Mouse (Mus musculus) brain, embryonic 18.5 days (tissue): Measurements from ENCODE around the gene B230118H07Rik.

Experiments
- DNase-seq: peaks from one replicate; pipeline ENCODE4 v3.0.0-alpha.2; 2012; ENCODE audit warnings: low read depth, low spot score

The B230118H07Rik gene

GRCm38 (mm10) chr2:101649114-101649671 is at the start of gene B230118H07Rik, which contains the start of gene Rag1:
Gene B230118H07Rik, minus strand, starts transcription at chr2:101649532.
Gene Rag1, minus strand, starts transcription at chr2:101649501.
- no peak for DNase-seq

DNA sequence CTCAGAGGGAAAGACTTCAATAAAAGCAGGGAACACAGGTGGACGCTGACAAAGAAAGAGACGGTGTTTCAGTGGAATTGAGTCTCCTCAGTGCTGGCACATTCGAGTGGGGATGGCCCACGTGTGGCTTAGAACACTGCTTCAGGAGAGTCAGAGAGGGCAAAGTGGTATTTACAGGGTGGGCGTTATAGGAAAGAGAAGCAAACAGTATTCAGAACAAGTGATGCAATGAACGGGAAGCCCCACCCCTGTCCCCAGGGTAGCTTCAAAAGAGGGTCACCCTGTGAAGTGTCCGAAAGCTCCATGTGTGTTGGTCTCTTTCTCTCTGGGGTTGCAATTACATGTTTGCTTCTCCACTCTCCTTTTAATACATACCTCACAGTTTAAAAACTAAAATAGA is 46.3 kb upstream of the B230118H07Rik start:
- no peak for DNase-seq

DNA sequence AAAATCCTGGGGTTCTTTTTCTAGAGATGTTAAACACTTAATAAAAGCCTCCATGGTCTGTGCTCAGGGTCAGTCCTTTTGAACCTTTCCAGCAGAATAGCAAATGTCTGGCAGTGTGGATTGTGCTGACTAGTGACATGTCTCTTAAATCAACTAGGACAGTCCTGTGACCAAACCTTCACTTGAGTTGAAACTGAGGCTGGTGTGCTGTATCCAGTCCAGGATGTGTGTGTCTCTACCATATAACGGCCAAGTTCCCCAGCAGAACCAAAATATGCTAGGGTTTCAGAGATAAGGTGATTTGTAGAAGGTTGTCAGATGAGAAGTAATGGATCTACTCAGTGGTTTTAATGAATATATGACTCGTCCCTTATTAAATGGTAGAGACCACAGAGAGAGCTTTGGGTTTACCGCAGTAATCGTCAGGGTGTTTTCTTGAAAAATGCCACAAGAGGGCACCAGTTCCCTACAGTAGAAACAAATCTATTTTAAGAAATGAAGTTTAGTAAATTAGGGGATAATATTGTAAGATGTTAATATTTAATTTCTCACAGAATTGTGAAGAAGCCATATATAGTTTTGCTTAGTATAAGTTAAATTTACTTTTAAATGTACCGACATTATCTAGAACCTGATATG is 44.4 kb upstream of the B230118H07Rik start:
- no peak for DNase-seq

DNA sequence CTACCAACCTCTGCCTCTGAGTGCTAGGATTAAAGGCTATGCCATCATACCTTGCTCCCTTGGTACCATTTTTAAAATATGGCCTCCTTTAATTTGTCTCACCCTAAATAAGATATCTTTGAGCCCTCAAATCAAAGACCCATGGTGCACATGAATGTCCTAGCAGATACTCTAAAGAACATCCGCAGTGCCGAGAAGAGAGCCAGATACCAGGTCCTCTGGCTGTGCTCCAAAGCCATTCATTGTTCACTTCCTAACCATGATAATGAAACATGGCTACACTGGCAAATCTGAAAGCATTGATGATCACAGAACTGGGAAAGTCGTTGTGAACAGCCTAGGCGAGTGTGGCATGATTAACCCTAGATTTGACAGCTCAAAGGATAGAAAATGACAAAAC is 43.7 kb upstream of the B230118H07Rik start:
- DNase-seq, result no peak

GRCm38 (mm10) chr2:101690252-101690827 is 41.0 kb upstream of the B230118H07Rik start:
- DNase-seq, result no peak

- no peak for DNase-seq
These were observed 38.7 kb upstream of the B230118H07Rik start for GRCm38 (mm10) chr2:101688011-101688410.

DNA sequence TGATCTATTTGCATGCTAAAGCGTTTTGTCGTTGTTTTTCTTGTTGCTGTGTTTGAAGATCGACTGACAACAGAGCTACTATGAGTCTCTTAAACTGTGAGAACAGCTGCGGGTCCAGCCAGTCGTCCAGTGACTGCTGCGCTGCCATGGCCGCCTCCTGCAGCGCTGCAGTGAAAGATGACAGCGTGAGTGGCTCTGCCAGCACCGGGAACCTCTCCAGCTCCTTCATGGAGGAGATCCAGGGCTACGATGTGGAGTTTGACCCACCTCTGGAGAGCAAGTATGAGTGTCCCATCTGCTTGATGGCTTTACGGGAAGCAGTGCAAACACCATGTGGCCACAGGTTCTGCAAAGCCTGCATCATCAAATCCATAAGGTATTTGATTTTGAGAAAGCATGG is 35.1 kb upstream of the B230118H07Rik start:
- no peak for DNase-seq

- DNase-seq, result no peak
These were observed 29.9 kb upstream of the B230118H07Rik start for GRCm38 (mm10) chr2:101679164-101679784.

DNA sequence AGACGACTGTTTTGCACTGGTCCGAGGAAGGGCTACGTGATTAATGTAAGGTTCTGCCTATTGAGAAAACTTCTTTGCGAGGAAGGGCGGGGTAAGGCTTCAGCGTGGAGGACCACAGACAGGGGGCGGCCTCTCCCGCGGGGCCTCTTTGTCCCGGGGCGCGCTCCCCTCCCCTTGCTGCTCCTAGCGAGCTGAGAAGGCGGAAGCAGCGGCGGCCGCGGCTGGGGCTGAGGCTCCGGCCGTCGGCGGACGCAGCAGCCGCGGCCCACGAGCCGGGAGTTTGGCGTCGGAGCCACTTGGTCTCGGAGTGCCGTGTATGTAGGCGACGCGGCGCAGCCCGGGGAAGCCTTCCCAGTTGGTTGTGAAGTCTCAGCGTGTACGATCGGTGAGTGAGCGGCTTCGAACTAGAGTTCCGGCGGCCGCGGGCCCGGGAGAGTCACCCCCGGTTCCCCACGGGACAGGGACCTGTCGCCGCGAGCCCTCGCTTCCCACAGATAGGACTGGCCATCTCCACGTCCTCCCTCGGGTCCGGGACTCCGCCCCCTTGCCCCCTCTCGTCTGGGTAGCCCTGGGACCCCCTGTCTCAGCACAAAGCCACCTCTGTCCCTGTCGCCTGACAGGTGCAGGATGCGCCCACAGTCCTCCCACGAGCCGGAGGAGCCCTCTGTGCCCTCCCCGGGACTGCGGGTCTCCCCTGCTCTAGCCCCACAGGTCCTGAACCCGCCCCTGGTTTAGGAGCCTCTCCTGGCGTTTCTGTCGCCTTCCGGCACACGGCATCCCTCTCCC is 29.1 kb upstream of the B230118H07Rik start, which contains the start of gene Traf6:
Gene Traf6 (plus strand): TSS at position 194 of the 786 bp plus-strand sequence.
- DNase-seq, result peak; percentile 52

GRCm38 (mm10) chr2:101673547-101673946 is 24.2 kb upstream of the B230118H07Rik start:
- DNase-seq, result no peak

GRCm38 (mm10) chr2:101668751-101669150 is 19.4 kb upstream of the B230118H07Rik start:
- no peak for DNase-seq

GRCm38 (mm10) chr2:101665703-101666092 is 16.4 kb upstream of the B230118H07Rik start:
- DNase-seq, result no peak

GRCm38 (mm10) chr2:101665058-101665702 is 15.8 kb upstream of the B230118H07Rik start:
- no peak for DNase-seq

- DNase-seq, result no peak
These were observed 11.2 kb upstream of the B230118H07Rik start for GRCm38 (mm10) chr2:101660536-101660935.

DNA sequence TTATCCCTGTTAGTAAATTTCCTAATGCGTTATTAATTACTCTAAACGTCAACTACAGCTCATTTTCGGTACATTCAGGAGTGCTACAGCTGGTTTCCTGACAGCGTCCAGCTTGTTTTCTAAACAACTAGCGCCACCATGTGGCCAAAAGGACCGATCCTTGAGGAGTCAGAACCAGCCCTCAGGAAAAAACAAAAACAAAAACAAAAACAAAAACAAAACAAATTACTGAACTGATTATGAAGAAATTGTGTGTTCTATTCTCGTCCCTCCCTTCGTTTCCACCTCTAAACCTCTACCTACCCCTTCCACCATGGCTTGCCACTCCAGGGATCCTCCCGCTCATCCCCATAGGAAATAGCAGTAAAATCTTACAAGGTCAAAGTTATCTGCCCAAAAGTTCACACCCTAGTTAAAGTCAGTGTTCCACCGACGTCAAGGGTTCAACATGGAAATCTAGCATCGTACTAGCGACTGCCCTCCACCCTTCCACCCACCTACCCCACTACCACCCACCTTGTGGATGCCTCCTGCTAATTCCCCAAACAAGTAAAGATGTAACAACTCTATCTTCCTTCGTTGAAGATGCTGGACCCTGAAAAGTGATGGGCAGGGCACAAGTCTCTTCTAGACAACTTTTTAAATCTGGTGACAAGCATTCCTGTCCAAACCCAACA is 3.7 kb upstream of the B230118H07Rik start:
- DNase-seq, result peak; percentile 66

- DNase-seq, result no peak
These were observed 3.0 kb upstream of the B230118H07Rik start for GRCm38 (mm10) chr2:101652204-101652920.

GRCm38 (mm10) chr2:101650446-101650845 is 1.1 kb upstream of the B230118H07Rik start:
- DNase-seq, result no peak

- no peak for DNase-seq
These were observed 971 bp downstream of the B230118H07Rik start for GRCm38 (mm10) chr2:101648361-101648760.

GRCm38 (mm10) chr2:101645841-101646240 is 3.5 kb downstream of the B230118H07Rik start:
- DNase-seq, result no peak

DNA sequence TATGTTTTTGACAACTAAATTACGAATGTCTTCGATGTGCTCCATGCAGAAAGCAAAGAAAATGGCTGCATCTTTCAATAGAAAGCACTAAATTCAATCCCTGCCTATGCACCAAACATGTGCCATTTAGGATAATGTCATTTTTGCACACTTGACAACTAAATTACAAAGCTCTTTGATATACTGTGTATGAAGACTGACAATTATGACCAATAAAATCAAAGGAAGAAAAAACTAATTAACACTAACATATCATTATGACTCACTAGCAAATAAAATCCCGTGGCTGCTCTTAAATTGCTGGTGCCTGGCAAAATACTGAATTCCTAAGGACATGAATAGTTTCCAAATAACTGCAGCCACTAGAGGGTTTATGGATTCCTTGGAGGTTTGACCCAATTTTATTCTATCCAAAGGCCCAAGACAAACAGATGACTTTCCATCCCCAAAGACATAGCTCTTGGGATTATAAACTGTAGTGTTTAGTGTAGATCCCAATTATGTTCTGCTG is 9.4 kb downstream of the B230118H07Rik start:
- DNase-seq, result no peak
